Mouse (Mus musculus): ENCODE data around the gene Metrn. TPM values are rescaled to one million over a fixed set of nuclear protein-coding genes. Genes with fewer than 3 reads are reported as not detected.

The Metrn gene
- polyA plus RNA-seq, 1 experiment from 2014 or later: 28.0 TPM

Small RNA genes within 50 kb of the gene (microRNA-seq; reads per million reads assigned to microRNA genes)
- gene Gm25083: not detected
- gene Mir3082: not detected
- not detected for gene Mir6966

Other genes with a start within 250 kb of the Metrn start
- gene Sox8, start 226.4 kb downstream of the Metrn start, polyA plus RNA-seq (2015; fragmentation: Nextera tagmentation; extraction: Ambion mirVana): 3.0 and 3.3 TPM in 2 replicates
- gene Lmf1, start 218.1 kb downstream of the Metrn start, polyA plus RNA-seq (2015; fragmentation: Nextera tagmentation; extraction: Ambion mirVana): 27.0 and 28.9 TPM in 2 replicates
- gene Gng13, start 80.0 kb downstream of the Metrn start, polyA plus RNA-seq (2015; fragmentation: Nextera tagmentation; extraction: Ambion mirVana): 0.85 and 1.0 TPM in 2 replicates
- gene Chtf18, start 69.7 kb downstream of the Metrn start, polyA plus RNA-seq (2015; fragmentation: Nextera tagmentation; extraction: Ambion mirVana): 22.9 and 25.1 TPM in 2 replicates
- gene Rpusd1, start 69.5 kb downstream of the Metrn start, polyA plus RNA-seq (2015; fragmentation: Nextera tagmentation; extraction: Ambion mirVana): 17.5 and 18.9 TPM in 2 replicates
- gene Mslnl, start 61.1 kb downstream of the Metrn start, polyA plus RNA-seq (2015; fragmentation: Nextera tagmentation; extraction: Ambion mirVana): 0.05 and 0.14 TPM in 2 replicates
- gene Msln, start 42.8 kb downstream of the Metrn start, polyA plus RNA-seq (2015; fragmentation: Nextera tagmentation; extraction: Ambion mirVana): 77.0 and 104 TPM in 2 replicates
- gene Narfl, start 23.4 kb downstream of the Metrn start, polyA plus RNA-seq (2015; fragmentation: Nextera tagmentation; extraction: Ambion mirVana): 28.3 and 28.6 TPM in 2 replicates
- 49.8 and 54.2 TPM in 2 replicates for gene Haghl, start 11.5 kb downstream of the Metrn start, polyA plus RNA-seq (2015; fragmentation: Nextera tagmentation; extraction: Ambion mirVana)
- gene Ccdc78, start 10.6 kb downstream of the Metrn start, polyA plus RNA-seq (2015; fragmentation: Nextera tagmentation; extraction: Ambion mirVana): 0.12 TPM in 1 of 2 replicates, not detected in the other
- gene Fam173a, start 4.2 kb downstream of the Metrn start, polyA plus RNA-seq (2015; fragmentation: Nextera tagmentation; extraction: Ambion mirVana): 96.9 and 102 TPM in 2 replicates
- 1.2 TPM in 1 of 2 replicates, not detected in the other for gene AC134908.4, start 1.5 kb downstream of the Metrn start, polyA plus RNA-seq (2015; fragmentation: Nextera tagmentation; extraction: Ambion mirVana)
- gene Fbxl16, start 11.9 kb upstream of the Metrn start, polyA plus RNA-seq (2015; fragmentation: Nextera tagmentation; extraction: Ambion mirVana): 2.6 and 2.8 TPM in 2 replicates
- gene Wdr24, start 26.5 kb upstream of the Metrn start, polyA plus RNA-seq (2015; fragmentation: Nextera tagmentation; extraction: Ambion mirVana): 24.7 and 28.6 TPM in 2 replicates
- gene Jmjd8, start 31.7 kb upstream of the Metrn start, polyA plus RNA-seq (2015; fragmentation: Nextera tagmentation; extraction: Ambion mirVana): 56.7 and 58.1 TPM in 2 replicates
- gene Stub1, start 36.3 kb upstream of the Metrn start, polyA plus RNA-seq (2015; fragmentation: Nextera tagmentation; extraction: Ambion mirVana): 312 and 314 TPM in 2 replicates
- gene Rhbdl1, start 40.2 kb upstream of the Metrn start, polyA plus RNA-seq (2015; fragmentation: Nextera tagmentation; extraction: Ambion mirVana): 2.5 and 2.8 TPM in 2 replicates
- gene Gm20683, start 44.6 kb upstream of the Metrn start, polyA plus RNA-seq (2015; fragmentation: Nextera tagmentation; extraction: Ambion mirVana): 2.7 and 3.4 TPM in 2 replicates
- gene Rhot2, start 47.7 kb upstream of the Metrn start, polyA plus RNA-seq (2015; fragmentation: Nextera tagmentation; extraction: Ambion mirVana): 22.4 and 23.5 TPM in 2 replicates
- gene Wdr90, start 64.4 kb upstream of the Metrn start, polyA plus RNA-seq (2015; fragmentation: Nextera tagmentation; extraction: Ambion mirVana): 20.9 and 22.1 TPM in 2 replicates
- 41.5 and 49.4 TPM in 2 replicates for gene Mcrip2, start 71.6 kb upstream of the Metrn start, polyA plus RNA-seq (2015; fragmentation: Nextera tagmentation; extraction: Ambion mirVana)
- 57.1 and 63.8 TPM in 2 replicates for gene Mettl26, start 77.9 kb upstream of the Metrn start, polyA plus RNA-seq (2015; fragmentation: Nextera tagmentation; extraction: Ambion mirVana)
- gene Wfikkn1, start 83.7 kb upstream of the Metrn start, polyA plus RNA-seq (2015; fragmentation: Nextera tagmentation; extraction: Ambion mirVana): 0.42 and 0.56 TPM in 2 replicates
- 26.3 and 27.7 TPM in 2 replicates for gene Rab40c, start 122.6 kb upstream of the Metrn start, polyA plus RNA-seq (2015; fragmentation: Nextera tagmentation; extraction: Ambion mirVana)
- 57.2 and 62.0 TPM in 2 replicates for gene Pigq, start 147.8 kb upstream of the Metrn start, polyA plus RNA-seq (2015; fragmentation: Nextera tagmentation; extraction: Ambion mirVana)
- 0.12 and 0.66 TPM in 2 replicates for gene Nhlrc4, start 147.8 kb upstream of the Metrn start, polyA plus RNA-seq (2015; fragmentation: Nextera tagmentation; extraction: Ambion mirVana)
- gene A930017K11Rik, start 155.4 kb upstream of the Metrn start, polyA plus RNA-seq (2015; fragmentation: Nextera tagmentation; extraction: Ambion mirVana): 0.11 and 0.31 TPM in 2 replicates
- 21.6 and 23.3 TPM in 2 replicates for gene Capn15, start 188.7 kb upstream of the Metrn start, polyA plus RNA-seq (2015; fragmentation: Nextera tagmentation; extraction: Ambion mirVana)

All from stomach, embryonic 16.5 days (tissue).